Mouse (Mus musculus): ENCODE results near the gene Cnbp. TPM values are rescaled to one million over a fixed set of nuclear protein-coding genes. Genes with fewer than 3 reads are reported as not detected.

The Cnbp gene
- 100 to 1,000 TPM; 124 to 144 TPM for total RNA-seq (2023)

GRCm38 (mm10) chr6:87850900-87851614 is at the start of gene Cnbp:
TSS of gene Cnbp (minus strand) at chr6:87851106.

GRCm38 (mm10) chr6:87887594-87888233 is 36.8 kb upstream of the Cnbp start, which contains the start of gene Copg1:
TSS of gene Copg1 (plus strand) at chr6:87887814.

GRCm38 (mm10) chr6:87838551-87839197 is 12.2 kb downstream of the Cnbp start, which contains the start of gene Isy1:
TSS of gene Isy1 (minus strand) at chr6:87838798.

GRCm38 (mm10) chr6:87835695-87836094 is 15.2 kb downstream of the Cnbp start, which contains the start of gene Gm45140:
TSS of gene Gm45140 (minus strand) at chr6:87835795.

GRCm38 (mm10) chr6:87811675-87812338 is 39.1 kb downstream of the Cnbp start, which contains the start of gene Rab43:
TSS of gene Rab43 (minus strand) at chr6:87812164.

Other genes with a start within 250 kb of the Cnbp start
- 1 to 10 TPM; 4.2 to 4.6 TPM for gene Aplf, start 178.9 kb downstream of the Cnbp start, total RNA-seq (2023)
- not detected for gene Efcc1, start 120.2 kb downstream of the Cnbp start, total RNA-seq (2023)
- 1 to 10 TPM; 2.7 to 4.9 TPM for gene Gp9, start 73.0 kb downstream of the Cnbp start, total RNA-seq (2023)
- 10 to 100 TPM; 63.6 to 67.9 TPM for gene Rab43, start 38.9 kb downstream of the Cnbp start, total RNA-seq (2023)
- 1 to 10 TPM; 5.4 to 6.4 TPM for gene Gm45140, start 15.3 kb downstream of the Cnbp start, total RNA-seq (2023)
- gene Isy1, start 12.3 kb downstream of the Cnbp start, total RNA-seq (2023): 10 to 100 TPM; 18.7 to 31.5 TPM
- 10 to 100 TPM; 57.9 to 58.7 TPM for gene Copg1, start 36.7 kb upstream of the Cnbp start, total RNA-seq (2023)
- 10 to 100 TPM; 12.6 to 13.9 TPM for gene Hmces, start 62.8 kb upstream of the Cnbp start, total RNA-seq (2023)
- 1 to 10 TPM; 2.2 to 2.3 TPM for gene H1fx, start 130.5 kb upstream of the Cnbp start, total RNA-seq (2023)
- 100 to 1,000 TPM; 322 to 363 TPM for gene Rab7, start 194.2 kb upstream of the Cnbp start, total RNA-seq (2023)
- gene Rpn1, start 233.4 kb upstream of the Cnbp start, total RNA-seq (2023): 100 to 1,000 TPM; 122 to 131 TPM